Mouse (Mus musculus) lung, adult 2 months (tissue): Measurements from ENCODE around the gene Fbxo24.

Experiments
- CTCF ChIP-seq: fragments of 200-500 bp; IDR thresholded peaks from 2 replicates; pipeline ENCODE4 v1.5.1; 2011; ENCODE audit warnings: mild to moderate bottlenecking, low read length, control low read depth; ENCODE audit not compliant: insufficient read depth
- POLR2A ChIP-seq: fragments of 200-500 bp; IDR thresholded peaks from 2 replicates; pipeline ENCODE4 v1.6.1; 2011; ENCODE audit warnings: low read depth, mild to moderate bottlenecking, control low read depth, low read length, borderline replicate concordance; ENCODE audit errors: extremely low read depth

GRCm38 (mm10) chr5:137583670-137584169, 45.1 kb downstream of the Fbxo24 start:
- 0 out of 2 replicates have a peak, but pooled peaks have one; percentile 7 for TF ChIP-seq POLR2A
- no peak for TF ChIP-seq CTCF
